Mouse (Mus musculus): ENCODE data around the gene Ncl. TPM values are rescaled to one million over a fixed set of nuclear protein-coding genes. Genes with fewer than 3 reads are reported as not detected.

Ncl gene
- 648 and 660 TPM in 2 replicates for polyA plus RNA-seq (2016; fragmentation: Nextera tagmentation; extraction: Ambion mirVana)

- WGBS (ENCODE audit: insufficient replicate concordance) = under 1% methylated on average over 102 of the region's 102 CpGs
- ATAC-seq = peak; percentile 95
- H3K27ac ChIP-seq = peak within 1 kb of the TSS; percentile 99
Measured at GRCm38 (mm10) chr1:86358906-86359797, at the start of gene Ncl. Gene Ncl (minus strand): TSS chr1:86359400.

GRCm38 (mm10) chr1:86408515-86408914 lies 49.3 kb upstream of the Ncl start:
- Histone ChIP-seq H3K9ac (no peak overlapping the region), H3K27ac (no peak overlapping the region), H3K4me2 (no peak overlapping the region), H3K9me3 (replicated peaks) (peaks cover 8% of the 10 kb centered on the region), H3K4me1 (peaks cover 20% of the 10 kb centered on the region), H3K4me3 (no peak overlapping the region), H3K27me3 (replicated peaks) (no peaks in the 10 kb centered on the region), H3K36me3 (no peaks in the 10 kb centered on the region)
- WGBS (ENCODE audit: insufficient replicate concordance) = 70% methylated on average over 10 of the region's 10 CpGs
- ATAC-seq = no peak

More at GRCm38 (mm10) chr1:86358906-86359797, at the start of gene Ncl:
- H3K36me3 ChIP-seq = peaks cover 41% of the 10 kb centered on the region
- H3K9ac ChIP-seq = peak within 1 kb of the TSS; percentile 98
- H3K9me3 ChIP-seq (replicated peaks) = no peaks in the 10 kb centered on the region
- H3K4me2 ChIP-seq = peak within 1 kb of the TSS; percentile 91
- peak within 1 kb of the TSS; percentile 97 for H3K4me3 ChIP-seq
- H3K4me1 ChIP-seq = peaks cover 63% of the 10 kb centered on the region
- no peaks in the 10 kb centered on the region for H3K27me3 ChIP-seq (replicated peaks)

- H3K27ac ChIP-seq = peak overlapping the region; percentile 48; the same call in 1 of the 2 replicates
- H3K9me3 ChIP-seq (replicated peaks) = peaks cover 8% of the 10 kb centered on the region
- no peak overlapping the region for H3K9ac ChIP-seq
- H3K4me1 ChIP-seq = peaks cover 20% of the 10 kb centered on the region
- H3K27me3 ChIP-seq (replicated peaks) = no peaks in the 10 kb centered on the region
- H3K4me3 ChIP-seq = no peak overlapping the region
- H3K4me2 ChIP-seq = no peak overlapping the region
- no peaks in the 10 kb centered on the region for H3K36me3 ChIP-seq
- 49% methylated on average over 8 of the region's 8 CpGs for WGBS (ENCODE audit: insufficient replicate concordance)
- peak; percentile 60 for ATAC-seq
Measured at GRCm38 (mm10) chr1:86406914-86407313, 47.7 kb upstream of the Ncl start.

- Histone ChIP-seq H3K27ac (peak overlapping the region; percentile 48; the same call in 1 of the 2 replicates), H3K4me3 (no peak overlapping the region), H3K27me3 (replicated peaks) (no peaks in the 10 kb centered on the region), H3K9ac (no peak overlapping the region), H3K9me3 (replicated peaks) (peaks cover 8% of the 10 kb centered on the region), H3K36me3 (no peaks in the 10 kb centered on the region), H3K4me2 (no peak overlapping the region), H3K4me1 (peaks cover 15% of the 10 kb centered on the region)
- 36% methylated on average over 4 of the region's 4 CpGs for WGBS (ENCODE audit: insufficient replicate concordance)
- ATAC-seq = no peak
Measured at GRCm38 (mm10) chr1:86406313-86406712, 47.1 kb upstream of the Ncl start.

GRCm38 (mm10) chr1:86404834-86405233 lies 45.6 kb upstream of the Ncl start:
- Histone ChIP-seq H3K4me2 (no peak overlapping the region), H3K9me3 (replicated peaks) (peaks cover 8% of the 10 kb centered on the region), H3K27me3 (replicated peaks) (no peaks in the 10 kb centered on the region), H3K27ac (no peak overlapping the region), H3K4me1 (peaks cover 24% of the 10 kb centered on the region), H3K36me3 (no peaks in the 10 kb centered on the region), H3K4me3 (no peak overlapping the region), H3K9ac (no peak overlapping the region)
- WGBS (ENCODE audit: insufficient replicate concordance) = 46% methylated on average over 5 of the region's 5 CpGs
- ATAC-seq = no peak

- Histone ChIP-seq H3K9ac (no peak overlapping the region), H3K27ac (no peak overlapping the region), H3K4me2 (no peak overlapping the region), H3K9me3 (replicated peaks) (peaks cover 8% of the 10 kb centered on the region), H3K4me1 (peaks cover 11% of the 10 kb centered on the region; the same call in 1 of the 2 replicates), H3K36me3 (no peaks in the 10 kb centered on the region), H3K27me3 (replicated peaks) (no peaks in the 10 kb centered on the region), H3K4me3 (no peak overlapping the region)
- WGBS (ENCODE audit: insufficient replicate concordance) = 34% methylated on average over 8 of the region's 8 CpGs
- ATAC-seq = no peak
Measured at GRCm38 (mm10) chr1:86400096-86400754, 41.0 kb upstream of the Ncl start.

GRCm38 (mm10) chr1:86399322-86399721 lies 40.1 kb upstream of the Ncl start:
- Histone ChIP-seq H3K4me1 (peaks cover 11% of the 10 kb centered on the region; the same call in 1 of the 2 replicates), H3K27ac (no peak overlapping the region)
- 0 out of 2 replicates have a peak, but pooled peaks have one; percentile 35 for ATAC-seq

GRCm38 (mm10) chr1:86398222-86398621 lies 39.0 kb upstream of the Ncl start:
- WGBS (ENCODE audit: insufficient replicate concordance) = 34% methylated on average over 7 of the region's 7 CpGs
- no peak overlapping the region for H3K27ac ChIP-seq
- no peak overlapping the region for H3K9ac ChIP-seq
- H3K9me3 ChIP-seq (replicated peaks) = no peaks in the 10 kb centered on the region
- H3K36me3 ChIP-seq = no peaks in the 10 kb centered on the region
- ATAC-seq = no peak
- peaks cover 11% of the 10 kb centered on the region; the same call in 1 of the 2 replicates for H3K4me1 ChIP-seq
- H3K4me2 ChIP-seq = no peak overlapping the region
- H3K27me3 ChIP-seq (replicated peaks) = no peaks in the 10 kb centered on the region
- H3K4me3 ChIP-seq = no peak overlapping the region

More at GRCm38 (mm10) chr1:86399322-86399721, 40.1 kb upstream of the Ncl start:
- Histone ChIP-seq H3K9ac (no peak overlapping the region), H3K4me2 (no peak overlapping the region), H3K36me3 (no peaks in the 10 kb centered on the region), H3K4me3 (no peak overlapping the region), H3K9me3 (replicated peaks) (no peaks in the 10 kb centered on the region), H3K27me3 (replicated peaks) (no peaks in the 10 kb centered on the region)
- 33% methylated on average over 3 of the region's 3 CpGs for WGBS (ENCODE audit: insufficient replicate concordance)

GRCm38 (mm10) chr1:86397621-86398020 lies 38.4 kb upstream of the Ncl start:
- Histone ChIP-seq H3K4me2 (no peak overlapping the region), H3K36me3 (no peaks in the 10 kb centered on the region), H3K4me1 (peaks cover 11% of the 10 kb centered on the region; the same call in 1 of the 2 replicates), H3K9me3 (replicated peaks) (no peaks in the 10 kb centered on the region), H3K9ac (no peak overlapping the region), H3K4me3 (no peak overlapping the region), H3K27ac (no peak overlapping the region), H3K27me3 (replicated peaks) (no peaks in the 10 kb centered on the region)
- ATAC-seq = no peak
- 70% methylated on average over 8 of the region's 8 CpGs for whole genome bisulfite sequencing (ENCODE audit: insufficient replicate concordance)

GRCm38 (mm10) chr1:86395897-86396296 lies 36.7 kb upstream of the Ncl start:
- Histone ChIP-seq H3K4me1 (peaks cover 11% of the 10 kb centered on the region; the same call in 1 of the 2 replicates), H3K4me3 (no peak overlapping the region), H3K4me2 (no peak overlapping the region), H3K27ac (no peak overlapping the region), H3K36me3 (no peaks in the 10 kb centered on the region), H3K9me3 (replicated peaks) (no peaks in the 10 kb centered on the region), H3K9ac (no peak overlapping the region), H3K27me3 (replicated peaks) (no peaks in the 10 kb centered on the region)
- no peak for ATAC-seq
- WGBS (ENCODE audit: insufficient replicate concordance) = 60% methylated on average over 7 of the region's 7 CpGs

- ATAC-seq = no peak
- no peaks in the 10 kb centered on the region for H3K36me3 ChIP-seq
Measured at GRCm38 (mm10) chr1:86394246-86394645, 35.0 kb upstream of the Ncl start.

GRCm38 (mm10) chr1:86393219-86393618 lies 34.0 kb upstream of the Ncl start:
- H3K36me3 ChIP-seq = no peaks in the 10 kb centered on the region
- WGBS (ENCODE audit: insufficient replicate concordance) = 54% methylated on average over 3 of the region's 3 CpGs
- no peaks in the 10 kb centered on the region for H3K9me3 ChIP-seq (replicated peaks)
- H3K4me1 ChIP-seq = no peaks in the 10 kb centered on the region
- no peak overlapping the region for H3K9ac ChIP-seq
- no peaks in the 10 kb centered on the region for H3K27me3 ChIP-seq (replicated peaks)
- H3K4me2 ChIP-seq = no peak overlapping the region
- no peak overlapping the region for H3K27ac ChIP-seq
- no peak for ATAC-seq
- no peak overlapping the region for H3K4me3 ChIP-seq

More at GRCm38 (mm10) chr1:86394246-86394645, 35.0 kb upstream of the Ncl start:
- H3K9ac ChIP-seq = no peak overlapping the region
- H3K9me3 ChIP-seq (replicated peaks) = no peaks in the 10 kb centered on the region
- no peak overlapping the region for H3K4me3 ChIP-seq
- no peaks in the 10 kb centered on the region for H3K27me3 ChIP-seq (replicated peaks)
- 68% methylated on average over 3 of the region's 3 CpGs for WGBS (ENCODE audit: insufficient replicate concordance)
- no peak overlapping the region for H3K27ac ChIP-seq
- no peaks in the 10 kb centered on the region for H3K4me1 ChIP-seq
- H3K4me2 ChIP-seq = no peak overlapping the region

All from liver, embryonic 12.5 days (tissue).